24 mouse cellular contexts compared by ENCODE assay signal in genomic region chrX:52177067-52177466, GRCm38 (mm10). TPM values are rescaled to one million over a fixed set of nuclear protein-coding genes. Genes with fewer than 3 reads are reported as not detected.
"Had no signal": no experiment of that assay in that cellular context is flagged by ENCODE, and none has a peak within 500 bp of the region (broad histone marks: within the 10 kb centered on the region; RNA-seq: fewer than 3 reads in every experiment).

No protein-coding gene starts in this region.

- H3K36me3 ChIP-seq: heart, embryonic 13.5 days; heart, embryonic 15.5 days; hindbrain, embryonic 12.5 days; intestine, embryonic 15.5 days; limb, embryonic 10.5 days; limb, embryonic 12.5 days; liver, embryonic 15.5 days had no signal

- H3K4me1 ChIP-seq: heart, embryonic 15.5 days; hindbrain, embryonic 12.5 days; intestine, embryonic 15.5 days; limb, embryonic 10.5 days; limb, embryonic 12.5 days had no signal

- H3K4me3 ChIP-seq: heart, adult 2 months; heart, embryonic 13.5 days; heart, embryonic 15.5 days; hindbrain, embryonic 12.5 days; intestine, embryonic 15.5 days; layer of hippocampus, adult 2 months; left cerebral cortex, adult 2 months; limb, embryonic 10.5 days; limb, embryonic 12.5 days; liver, embryonic 15.5 days had no signal

- H3K9me3 ChIP-seq: heart, embryonic 13.5 days; heart, embryonic 15.5 days; hindbrain, embryonic 12.5 days; intestine, embryonic 15.5 days; limb, embryonic 10.5 days; limb, embryonic 12.5 days; liver, embryonic 15.5 days had no signal

- ATAC-seq: hindbrain, embryonic 16.5 days; inflammation-experienced regulatory T-cells, adult 6 months; intestine, embryonic 15.5 days; intestine, postnatal 0 days had no signal

- DNase-seq: gastrocnemius, postnatal 14 days; gastrocnemius, postnatal 36 days; heart, adult 11 months; heart, adult 2 months; heart, postnatal 14 days; heart, postnatal 36 days; kidney, adult 18-20 months; kidney, adult 8-10 months; kidney, postnatal 10 days; kidney, postnatal 25 days; kidney, postnatal 4 days; liver had no signal

- H3K27me3 ChIP-seq: heart, embryonic 13.5 days; heart, embryonic 15.5 days; hindbrain, embryonic 12.5 days; intestine, embryonic 15.5 days; liver, embryonic 15.5 days had no signal

RNA-seq across cellular contexts. Expression of gene Gpc4, which starts 12.0 kb away (rescaled TPM):
- polyA plus RNA-seq: inflammation-experienced regulatory T-cells, adult 6 months had no signal
